Mouse (Mus musculus): ENCODE results near the gene Plxnd1. TPM values are rescaled to one million over a fixed set of nuclear protein-coding genes. Genes with fewer than 3 reads are reported as not detected.
A peak's percentile ranks its signal among the peaks of the same experiment; 100 is the strongest.

The Plxnd1 gene
- total and polyA plus RNA-seq, 3 experiments = 27.7 to 73.8 (median 63.2) TPM

DNA sequence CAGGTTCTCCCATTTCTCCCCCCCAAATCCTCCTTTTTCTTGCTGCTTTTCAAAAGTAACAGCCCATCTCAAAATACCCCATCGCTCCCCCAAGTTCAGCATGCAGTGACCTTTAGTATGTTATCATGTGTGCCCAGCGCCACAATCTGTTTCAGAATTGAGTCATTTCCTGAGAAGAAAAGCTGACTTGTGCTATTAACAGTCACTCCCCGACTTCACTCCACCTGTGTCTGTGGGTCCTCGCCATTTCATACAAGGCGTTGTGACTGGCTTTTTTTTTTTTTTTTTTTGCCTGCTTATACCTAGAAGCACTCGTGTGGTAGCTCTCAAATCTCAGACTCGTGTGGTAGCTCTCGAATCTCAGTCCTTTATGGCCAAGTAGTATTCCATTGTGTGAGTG, 49.2 kb downstream of the Plxnd1 start:
- Histone ChIP-seq H3K36me3 (replicated peaks in 1 of 2; ENCODE audit: control insufficient read depth in 1 of 2, insufficient read depth in 1 of 2, low read length in 1 of 2) (no peaks in the 10 kb centered on the region), H3K9ac (ENCODE audit: insufficient read depth, low read depth) (peak overlapping the region; percentile 67), H3K9me3 (replicated peaks; ENCODE audit: low read length) (no peaks in the 10 kb centered on the region), H3K79me2 (replicated peaks; ENCODE audit: control insufficient read depth, extremely low read depth, insufficient read depth, poor library complexity, severe bottlenecking) (no peaks in the 10 kb centered on the region), H3K27me3 (replicated peaks) (no peaks in the 10 kb centered on the region), H3K4me3 (replicated peaks in 1 of 3; ENCODE audit: low read depth in 2 of 3, low read length in 2 of 3, poor library complexity in 1 of 3) (no peak overlapping the region), H3K27ac (ENCODE audit: insufficient read depth, low read depth) (peak overlapping the region; percentile 96), H3K4me2 (ENCODE audit: insufficient read depth, low read depth, poor library complexity, severe bottlenecking) (peak overlapping the region; percentile 72), H3K4me1 (ENCODE audit: control insufficient read depth in 1 of 2, insufficient read depth in 2 of 2) (peaks cover 43 to 70% of the 10 kb centered on the region in 2 experiments)
- peak; percentile 78 for DNase-seq (ENCODE audit: extremely low read depth)
- in situ Hi-C loops (cut with MboI; ENCODE audit: low pct_ligation_motif_present, low pct_unique_long_range_greater_than_20kb, low sequenced_read_pairs) (no loop called here), dilution Hi-C loops (cut with MboI; ENCODE audit: extremely low pct_ligation_motif_present, extremely low pct_unique_long_range_greater_than_20kb, low sequenced_read_pairs) (no loop called here)
- peak; percentile 96 for TF ChIP-seq JUND (conservative IDR thresholded peaks at IDR 0.05; ENCODE audit: low read depth, low read length)
- peak; percentile 49; the same call in 1 of the 2 replicates for TF ChIP-seq NELFE (IDR thresholded peaks at IDR 0.05; ENCODE audit: low read depth, low read length)
- peak; percentile 91 for TF ChIP-seq MEF2A (IDR thresholded peaks at IDR 0.05; ENCODE audit: borderline replicate concordance, low read depth, low read length)
- TF ChIP-seq ZKSCAN1 (IDR thresholded peaks at IDR 0.05; ENCODE audit: borderline replicate concordance, low read depth, low read length) = no peak; the same call in 1 of the 2 replicates
- TF ChIP-seq POLR2AphosphoS2 (IDR thresholded peaks at IDR 0.05; ENCODE audit: low read depth, low read length) = no peak
- TF ChIP-seq PAX5 (IDR thresholded peaks at IDR 0.05; ENCODE audit: low read length) = no peak
- no peak; the same call in 1 of the 2 replicates for TF ChIP-seq RAD21 (IDR thresholded peaks at IDR 0.05; ENCODE audit: low read depth, low read length)
- no peak for TF ChIP-seq HCFC1 (IDR thresholded peaks at IDR 0.05; ENCODE audit: low read depth, low read length)
- TF ChIP-seq IRF4 (IDR thresholded peaks at IDR 0.05; ENCODE audit: low read depth, low read length) = peak; percentile 98
- peak; percentile 95 for TF ChIP-seq BHLHE40 (IDR thresholded peaks at IDR 0.05; ENCODE audit: low read depth, low read length)
- TF ChIP-seq MAZ (IDR thresholded peaks at IDR 0.05; ENCODE audit: low read depth, low read length) = peak; percentile 65; the same call in 1 of the 2 replicates
- peak; percentile 89 for TF ChIP-seq TCF12 (IDR thresholded peaks at IDR 0.05; ENCODE audit: low read depth, low read length)
- TF ChIP-seq MAFK (IDR thresholded peaks at IDR 0.05; ENCODE audit: insufficient replicate concordance, low read length) = peak; percentile 86
- TF ChIP-seq CTCF (conservative IDR thresholded peaks at IDR 0.05 in 1 of 2, IDR thresholded peaks at IDR 0.05 in 1 of 2; ENCODE audit: low read depth in 2 of 2, low read length in 2 of 2) = no peak
- TF ChIP-seq MAX (IDR thresholded peaks at IDR 0.05; ENCODE audit: low read length) = peak; percentile 65; the same call in 1 of the 2 replicates
- TF ChIP-seq NRF1 (IDR thresholded peaks at IDR 0.05; ENCODE audit: low read depth, low read length) = no peak
- TF ChIP-seq USF1 (IDR thresholded peaks at IDR 0.05; ENCODE audit: low read depth, low read length) = no peak
- no peak for TF ChIP-seq GABPA (IDR thresholded peaks at IDR 0.05; ENCODE audit: insufficient replicate concordance, low read depth, low read length)
- no peak; the same call in 1 of the 2 replicates for TF ChIP-seq SMC3 (IDR thresholded peaks at IDR 0.05; ENCODE audit: low read depth, low read length)
- peak; percentile 64 for TF ChIP-seq TBP (conservative IDR thresholded peaks at IDR 0.05; ENCODE audit: low read depth, low read length)
- 0 out of 2 replicates have a peak, but pooled peaks have one; percentile 57 for TF ChIP-seq RCOR1 (conservative IDR thresholded peaks at IDR 0.05; ENCODE audit: low read depth, low read length)
- TF ChIP-seq ELF1 (IDR thresholded peaks at IDR 0.05; ENCODE audit: low read depth, low read length) = no peak
- TF ChIP-seq ZC3H11A (IDR thresholded peaks at IDR 0.05; ENCODE audit: low read depth, low read length) = no peak
- TF ChIP-seq USF2 (conservative IDR thresholded peaks at IDR 0.05; ENCODE audit: low read depth, low read length) = no peak
- TF ChIP-seq KAT2A (IDR thresholded peaks at IDR 0.05; ENCODE audit: insufficient replicate concordance, low read length) = no peak
- TF ChIP-seq JUN (IDR thresholded peaks at IDR 0.05; ENCODE audit: insufficient read depth, low read depth, low read length) = peak; percentile 89
- TF ChIP-seq UBTF (IDR thresholded peaks at IDR 0.05; ENCODE audit: low read depth, low read length) = no peak
- TF ChIP-seq SIN3A (IDR thresholded peaks at IDR 0.05; ENCODE audit: low read length) = peak; percentile 69
- no peak for TF ChIP-seq ZMIZ1 (IDR thresholded peaks at IDR 0.05; ENCODE audit: low read depth, low read length)
- TF ChIP-seq MXI1 (IDR thresholded peaks at IDR 0.05; ENCODE audit: low read depth, low read length) = peak; percentile 63; the same call in 1 of the 2 replicates
- peak; percentile 93 for TF ChIP-seq MYC (IDR thresholded peaks at IDR 0.05; ENCODE audit: low read depth, low read length)
- peak; percentile 95 for TF ChIP-seq ETS1 (conservative IDR thresholded peaks at IDR 0.05; ENCODE audit: low read depth, low read length)
- 0 out of 2 replicates have a peak, but pooled peaks have one; percentile 25 for TF ChIP-seq POLR2A (IDR thresholded peaks at IDR 0.05; ENCODE audit: low read depth, low read length)
- peak; percentile 69; the same call in 1 of the 2 replicates for TF ChIP-seq CHD2 (IDR thresholded peaks at IDR 0.05; ENCODE audit: low read length)
- TF ChIP-seq CHD1 (IDR thresholded peaks at IDR 0.05; ENCODE audit: low read depth, low read length) = no peak
- TF ChIP-seq E2F4 (IDR thresholded peaks at IDR 0.05; ENCODE audit: insufficient replicate concordance, low read depth, low read length) = 0 out of 2 replicates have a peak, but pooled peaks have one; percentile 41
- TF ChIP-seq ZNF384 (IDR thresholded peaks at IDR 0.05; ENCODE audit: low read depth, low read length) = peak; percentile 97
- peak; percentile 91 for TF ChIP-seq EP300 (IDR thresholded peaks at IDR 0.05; ENCODE audit: low read length)

All from CH12.LX (cell line).